Mouse (Mus musculus): ENCODE measurements around the gene Psmb3. TPM values are rescaled to one million over a fixed set of nuclear protein-coding genes. Genes with fewer than 3 reads are reported as not detected.

Psmb3 gene
- polyA plus RNA-seq (2015; fragmentation: Illumina TruSeq; extraction: RNeasy Lipid Tissue Mini Kit (QIAGEN cat#74804); ENCODE audit: low read depth, low replicate concordance) = 222 TPM

GRCm38 (mm10) chr11:97703039-97703826, at the start of gene Psmb3:
Gene Psmb3, plus strand, starts transcription at chr11:97703399.

GRCm38 (mm10) chr11:97662893-97663527, 40.2 kb upstream of the Psmb3 start, which contains the start of gene Mllt6:
Gene Mllt6, plus strand, starts transcription at chr11:97663414.

GRCm38 (mm10) chr11:97685613-97686321, 17.4 kb upstream of the Psmb3 start, which contains the start of gene Cisd3:
Gene Cisd3, plus strand, starts transcription at chr11:97685826.

GRCm38 (mm10) chr11:97700003-97700745, 3.0 kb upstream of the Psmb3 start, which contains the start of gene Pcgf2:
Gene Pcgf2, minus strand, starts transcription at chr11:97700497.

GRCm38 (mm10) chr11:97744063-97744717, 41.0 kb downstream of the Psmb3 start, which contains the start of gene Pip4k2b:
Gene Pip4k2b, minus strand, starts transcription at chr11:97744704.

Other genes with a start within 250 kb of the Psmb3 start
- gene 4933428G20Rik, start 203.1 kb upstream of the Psmb3 start, polyA plus RNA-seq (2015; fragmentation: Illumina TruSeq; extraction: RNeasy Lipid Tissue Mini Kit (QIAGEN cat#74804); ENCODE audit: low read depth, low replicate concordance) = not detected
- gene Srcin1, start 127.2 kb upstream of the Psmb3 start, polyA plus RNA-seq (2015; fragmentation: Illumina TruSeq; extraction: RNeasy Lipid Tissue Mini Kit (QIAGEN cat#74804); ENCODE audit: low read depth, low replicate concordance) = 109 TPM
- 46.9 TPM for gene Epop, start 73.7 kb upstream of the Psmb3 start, polyA plus RNA-seq (2015; fragmentation: Illumina TruSeq; extraction: RNeasy Lipid Tissue Mini Kit (QIAGEN cat#74804); ENCODE audit: low read depth, low replicate concordance)
- 50.7 TPM for gene Mllt6, start 40.0 kb upstream of the Psmb3 start, polyA plus RNA-seq (2015; fragmentation: Illumina TruSeq; extraction: RNeasy Lipid Tissue Mini Kit (QIAGEN cat#74804); ENCODE audit: low read depth, low replicate concordance)
- gene Cisd3, start 17.6 kb upstream of the Psmb3 start, polyA plus RNA-seq (2015; fragmentation: Illumina TruSeq; extraction: RNeasy Lipid Tissue Mini Kit (QIAGEN cat#74804); ENCODE audit: low read depth, low replicate concordance) = 74.5 TPM
- 28.3 TPM for gene Pcgf2, start 2.9 kb upstream of the Psmb3 start, polyA plus RNA-seq (2015; fragmentation: Illumina TruSeq; extraction: RNeasy Lipid Tissue Mini Kit (QIAGEN cat#74804); ENCODE audit: low read depth, low replicate concordance)
- 77.9 TPM for gene Pip4k2b, start 41.3 kb downstream of the Psmb3 start, polyA plus RNA-seq (2015; fragmentation: Illumina TruSeq; extraction: RNeasy Lipid Tissue Mini Kit (QIAGEN cat#74804); ENCODE audit: low read depth, low replicate concordance)
- 11.9 TPM for gene Cwc25, start 63.2 kb downstream of the Psmb3 start, polyA plus RNA-seq (2015; fragmentation: Illumina TruSeq; extraction: RNeasy Lipid Tissue Mini Kit (QIAGEN cat#74804); ENCODE audit: low read depth, low replicate concordance)
- 0.92 TPM for gene 1700001P01Rik, start 72.5 kb downstream of the Psmb3 start, polyA plus RNA-seq (2015; fragmentation: Illumina TruSeq; extraction: RNeasy Lipid Tissue Mini Kit (QIAGEN cat#74804); ENCODE audit: low read depth, low replicate concordance)
- gene Rpl23, start 79.0 kb downstream of the Psmb3 start, polyA plus RNA-seq (2015; fragmentation: Illumina TruSeq; extraction: RNeasy Lipid Tissue Mini Kit (QIAGEN cat#74804); ENCODE audit: low read depth, low replicate concordance) = 513 TPM
- 94.8 TPM for gene Lasp1, start 95.6 kb downstream of the Psmb3 start, polyA plus RNA-seq (2015; fragmentation: Illumina TruSeq; extraction: RNeasy Lipid Tissue Mini Kit (QIAGEN cat#74804); ENCODE audit: low read depth, low replicate concordance)
- gene B230217C12Rik, start 137.4 kb downstream of the Psmb3 start, polyA plus RNA-seq (2015; fragmentation: Illumina TruSeq; extraction: RNeasy Lipid Tissue Mini Kit (QIAGEN cat#74804); ENCODE audit: low read depth, low replicate concordance) = 102 TPM
- gene Fbxo47, start 180.8 kb downstream of the Psmb3 start, polyA plus RNA-seq (2015; fragmentation: Illumina TruSeq; extraction: RNeasy Lipid Tissue Mini Kit (QIAGEN cat#74804); ENCODE audit: low read depth, low replicate concordance) = 2.6 TPM